Mouse (Mus musculus): ENCODE measurements around the gene C1qtnf5. TPM values are rescaled to one million over a fixed set of nuclear protein-coding genes. Genes with fewer than 3 reads are reported as not detected.

The C1qtnf5 gene
- polyA plus RNA-seq, 1 experiment from 2014 or later, result 2.8 TPM

DNA sequence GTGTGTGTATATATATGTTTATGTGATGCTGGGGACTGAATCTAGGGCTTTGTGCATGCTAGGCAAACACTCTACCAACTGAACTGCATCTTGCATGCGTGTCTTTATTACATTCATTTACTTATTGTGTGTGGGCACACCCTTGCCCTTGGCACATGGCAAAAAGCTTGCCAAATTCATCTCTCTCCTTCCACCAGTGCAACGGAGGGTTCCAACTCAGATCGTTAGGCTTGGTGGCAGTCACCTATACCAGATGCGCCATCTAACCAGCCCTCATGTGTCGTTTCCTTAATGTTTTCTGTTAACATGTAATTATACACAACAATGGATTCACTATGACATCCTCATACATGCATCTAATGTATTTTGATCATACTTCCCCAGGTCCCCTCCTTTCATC, 24.8 kb upstream of the C1qtnf5 start:
- no peak overlapping the region for H3K9ac ChIP-seq
- no peak overlapping the region for H3K4me2 ChIP-seq
- H3K36me3 ChIP-seq, result no peaks in the 10 kb centered on the region
- H3K9me3 ChIP-seq, result no peaks in the 10 kb centered on the region
- no peak overlapping the region for H3K4me3 ChIP-seq (replicated peaks)
- no peak for ATAC-seq (ENCODE audit: insufficient read depth, low FRiP score, low read depth)
- H3K27me3 ChIP-seq (replicated peaks), result 0 out of 2 replicates have a peak, but pooled peaks cover 6% of the 10 kb centered on the region
- peaks cover 59% of the 10 kb centered on the region for H3K4me1 ChIP-seq
- 94% methylated on average over 5 of the region's 5 CpGs for WGBS
- no peak overlapping the region for H3K27ac ChIP-seq

DNA sequence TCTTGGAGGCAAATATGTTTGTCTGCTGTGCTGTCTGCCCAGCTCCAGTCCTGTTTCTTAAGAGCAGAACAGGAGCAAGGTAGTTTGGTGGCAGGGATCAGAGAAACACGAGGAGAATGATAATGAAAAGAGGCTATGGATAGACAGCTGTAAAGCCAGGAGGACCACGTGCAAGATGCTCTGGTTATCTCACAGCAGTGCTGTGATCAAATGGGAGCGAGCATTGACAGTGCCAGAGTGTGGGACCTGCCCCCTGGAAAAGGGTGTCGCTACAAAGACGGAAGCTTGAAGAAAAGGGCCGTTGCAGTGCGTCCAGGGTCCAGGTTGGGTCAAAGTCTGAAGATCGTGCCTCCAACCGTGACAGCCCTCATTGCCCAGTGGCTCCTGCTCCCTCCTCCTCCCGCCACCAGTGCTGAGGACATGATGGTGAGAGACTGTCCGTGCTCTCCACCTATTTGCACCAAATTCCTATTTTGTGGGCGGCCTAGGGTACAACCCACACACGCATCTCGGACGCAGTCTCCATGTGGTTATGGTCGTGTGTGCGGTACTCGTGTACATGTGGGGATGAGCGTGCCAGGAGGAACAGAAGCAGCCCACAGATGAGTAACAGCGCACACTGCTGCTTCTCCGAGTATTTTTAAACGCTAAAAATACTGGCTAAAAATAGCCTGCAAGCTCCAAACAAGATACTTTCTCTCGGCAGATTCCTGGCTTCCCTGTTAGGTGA, 23.5 kb upstream of the C1qtnf5 start:
- peak overlapping the region; percentile 64 for H3K27ac ChIP-seq
- ATAC-seq (ENCODE audit: insufficient read depth, low FRiP score, low read depth), result no peak
- H3K27me3 ChIP-seq (replicated peaks), result 0 out of 2 replicates have a peak, but pooled peaks cover 6% of the 10 kb centered on the region
- H3K9me3 ChIP-seq, result no peaks in the 10 kb centered on the region
- 10% methylated on average over 23 of the region's 23 CpGs for WGBS
- H3K9ac ChIP-seq, result no peak overlapping the region
- H3K4me1 ChIP-seq, result peaks cover 61% of the 10 kb centered on the region
- H3K4me3 ChIP-seq (replicated peaks), result peak overlapping the region; percentile 58
- no peaks in the 10 kb centered on the region for H3K36me3 ChIP-seq
- H3K4me2 ChIP-seq, result peak overlapping the region; percentile 100

DNA sequence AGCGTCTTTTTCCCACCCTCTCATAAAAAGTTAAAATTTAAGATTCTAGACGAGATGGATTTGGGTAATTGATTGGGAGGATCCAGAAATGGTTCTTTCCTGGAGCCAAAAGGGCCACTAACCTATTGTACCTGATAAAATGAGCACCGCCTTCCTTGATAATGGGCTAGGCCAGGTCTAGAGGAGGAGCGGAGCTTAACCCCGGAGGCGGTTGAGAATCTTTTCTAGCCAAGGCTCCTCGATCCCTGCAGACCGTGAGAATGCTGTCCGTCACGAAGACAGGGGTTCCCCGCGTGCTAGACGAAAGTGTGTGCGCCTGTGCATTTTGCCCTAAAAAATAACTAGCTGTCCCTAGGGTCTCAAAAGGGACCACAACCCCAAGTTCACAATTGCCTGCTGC, 22.8 kb upstream of the C1qtnf5 start:
- Histone ChIP-seq H3K9me3 (no peaks in the 10 kb centered on the region), H3K4me3 (replicated peaks) (peak overlapping the region; percentile 58), H3K27me3 (replicated peaks) (0 out of 2 replicates have a peak, but pooled peaks cover 6% of the 10 kb centered on the region), H3K4me1 (peaks cover 54% of the 10 kb centered on the region), H3K4me2 (peak overlapping the region; percentile 100), H3K36me3 (no peaks in the 10 kb centered on the region), H3K27ac (peak overlapping the region; percentile 64; the same call in 1 of the 2 replicates), H3K9ac (0 out of 2 replicates have a peak overlapping the region, but pooled peaks have one; percentile 68)
- WGBS, result 2% methylated on average over 14 of the region's 14 CpGs
- no peak for ATAC-seq (ENCODE audit: insufficient read depth, low FRiP score, low read depth)

DNA sequence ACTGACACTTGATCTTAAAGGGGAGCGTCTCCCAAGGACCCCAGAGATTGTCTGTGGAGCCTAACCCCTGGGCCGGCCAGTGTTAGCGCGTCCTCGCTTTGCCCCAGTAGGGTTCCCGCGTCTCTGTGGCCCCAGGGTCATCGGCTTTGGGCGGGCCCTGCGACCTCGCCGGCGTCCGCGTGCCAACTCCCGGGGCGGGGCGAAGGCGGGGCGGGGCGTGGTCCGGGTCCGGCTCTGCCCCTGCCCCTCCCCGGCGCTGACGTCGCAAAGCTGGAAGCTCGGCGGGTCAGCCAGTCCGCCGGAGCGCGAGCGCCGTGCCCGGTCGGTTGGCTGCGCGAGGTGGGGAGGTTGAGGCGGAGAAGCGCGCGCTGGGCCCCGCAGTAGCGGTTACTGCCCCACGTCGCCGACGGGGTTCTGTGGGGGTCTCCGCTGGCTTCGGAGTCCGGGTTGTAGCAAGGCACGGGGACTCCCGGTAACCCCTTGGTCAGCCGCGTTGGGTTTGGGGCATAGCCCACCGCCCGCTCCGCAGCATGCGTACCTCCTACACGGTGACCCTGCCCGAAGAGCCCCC, 22.3 kb upstream of the C1qtnf5 start:
- no peaks in the 10 kb centered on the region for H3K9me3 ChIP-seq
- 0 out of 2 replicates have a peak overlapping the region, but pooled peaks have one; percentile 64 for H3K27ac ChIP-seq
- 0 out of 2 replicates have a peak, but pooled peaks cover 6% of the 10 kb centered on the region for H3K27me3 ChIP-seq (replicated peaks)
- peaks cover 49% of the 10 kb centered on the region for H3K4me1 ChIP-seq
- ATAC-seq (ENCODE audit: insufficient read depth, low FRiP score, low read depth), result peak; percentile 78
- peak overlapping the region; percentile 68 for H3K9ac ChIP-seq
- H3K4me3 ChIP-seq (replicated peaks), result peak overlapping the region; percentile 58
- under 1% methylated on average over 62 of the region's 62 CpGs for WGBS
- H3K4me2 ChIP-seq, result peak overlapping the region; percentile 100
- H3K36me3 ChIP-seq, result no peaks in the 10 kb centered on the region

DNA sequence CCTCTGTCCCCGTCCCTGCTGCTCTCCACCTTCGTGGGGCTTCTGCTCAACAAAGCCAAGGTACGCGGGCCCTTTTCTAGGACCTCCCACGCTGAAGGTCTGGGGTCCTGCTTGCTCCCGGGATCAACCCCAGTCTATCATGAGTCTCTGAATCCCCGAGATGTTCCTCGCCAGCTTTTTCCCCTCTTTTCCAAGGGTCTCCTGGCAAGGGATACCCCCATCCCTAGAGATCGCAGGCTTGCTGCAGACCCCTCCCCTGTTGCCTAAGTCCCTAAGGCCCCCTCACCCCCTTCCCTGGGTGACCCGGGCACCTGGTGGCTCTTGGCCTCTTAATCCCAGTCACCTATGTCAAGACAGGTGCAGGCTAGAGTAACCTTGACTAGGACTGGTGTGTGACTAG, 21.8 kb upstream of the C1qtnf5 start:
- Histone ChIP-seq H3K27ac (no peak overlapping the region), H3K36me3 (no peaks in the 10 kb centered on the region), H3K27me3 (replicated peaks) (0 out of 2 replicates have a peak, but pooled peaks cover 6% of the 10 kb centered on the region), H3K4me1 (peaks cover 48% of the 10 kb centered on the region), H3K4me3 (replicated peaks) (peak overlapping the region; percentile 58), H3K9me3 (no peaks in the 10 kb centered on the region), H3K4me2 (peak overlapping the region; percentile 100), H3K9ac (peak overlapping the region; percentile 68)
- no peak for ATAC-seq (ENCODE audit: insufficient read depth, low FRiP score, low read depth)
- WGBS, result 4% methylated on average over 10 of the region's 10 CpGs

DNA sequence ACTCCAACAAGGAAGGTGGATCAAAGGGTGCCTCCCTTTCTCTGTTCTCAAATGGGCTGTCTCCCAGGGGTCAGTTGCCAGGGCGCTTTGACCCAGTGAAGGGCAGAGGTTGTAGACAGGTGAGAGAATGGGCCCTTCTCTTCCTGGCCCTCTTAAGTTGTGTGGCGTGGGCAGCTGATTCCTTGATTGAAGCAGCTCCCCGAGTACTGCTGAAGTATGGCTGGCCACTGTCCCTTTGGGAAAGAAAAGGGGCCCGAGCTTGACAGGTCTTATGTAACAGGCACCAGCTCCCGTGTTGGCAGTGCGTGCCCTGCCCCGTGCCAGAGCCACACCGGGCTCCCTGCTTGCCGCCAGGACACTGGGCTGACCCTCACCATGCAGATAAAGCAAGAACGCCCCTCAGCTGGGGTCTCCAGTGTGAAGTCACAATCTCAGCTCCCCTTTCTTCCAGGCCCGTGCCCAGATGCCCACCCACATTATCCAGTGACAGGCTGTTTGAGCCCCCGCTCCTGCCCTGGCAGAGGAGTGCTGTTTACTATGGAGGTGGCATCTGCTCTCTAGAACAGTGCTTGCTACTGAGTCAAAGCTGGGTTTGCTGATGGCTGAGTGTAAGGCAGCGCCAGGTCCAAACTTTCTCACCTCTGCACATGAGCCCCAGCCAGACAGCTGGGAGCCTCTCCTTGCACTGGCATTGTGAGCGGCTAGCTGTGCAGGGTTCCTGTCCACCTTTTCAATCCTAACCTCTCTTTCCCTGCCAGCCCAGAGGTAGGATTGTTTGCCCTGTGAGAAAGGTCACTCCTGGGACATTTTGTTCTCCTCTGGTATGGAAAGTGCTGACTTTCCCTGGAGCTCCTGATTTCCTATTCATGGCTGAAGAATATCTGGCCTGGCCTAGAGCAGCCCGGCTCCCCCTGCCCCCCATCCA, 21.0 kb upstream of the C1qtnf5 start:
- Histone ChIP-seq H3K4me2 (peak overlapping the region; percentile 100), H3K4me3 (replicated peaks) (peak overlapping the region; percentile 58; the same call in 1 of the 2 replicates), H3K4me1 (peaks cover 43% of the 10 kb centered on the region), H3K27ac (no peak overlapping the region), H3K9me3 (no peaks in the 10 kb centered on the region), H3K36me3 (no peaks in the 10 kb centered on the region), H3K27me3 (replicated peaks) (0 out of 2 replicates have a peak, but pooled peaks cover 6% of the 10 kb centered on the region), H3K9ac (no peak overlapping the region)
- ATAC-seq (ENCODE audit: insufficient read depth, low FRiP score, low read depth), result no peak
- 66% methylated on average over 15 of the region's 15 CpGs for WGBS

DNA sequence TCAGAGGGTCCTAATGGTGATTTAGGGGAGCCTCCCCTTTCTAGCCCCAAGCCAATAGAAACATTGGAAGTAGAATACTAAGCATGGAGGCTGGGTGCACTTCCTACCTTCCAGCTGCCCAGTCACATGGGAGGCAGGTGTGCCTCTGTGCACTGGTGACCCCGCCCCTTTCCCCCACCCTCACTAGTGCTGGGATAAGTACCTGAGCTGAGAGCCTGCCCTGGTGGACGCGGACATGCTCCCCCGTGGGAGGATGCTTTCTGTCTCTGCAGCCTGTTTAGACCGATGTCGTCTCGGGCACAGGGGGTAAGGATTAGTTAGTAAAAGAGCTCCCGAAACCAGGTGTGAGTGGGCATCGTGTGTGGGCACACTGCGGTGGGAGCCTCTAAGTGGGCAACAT, 20.1 kb upstream of the C1qtnf5 start:
- no peaks in the 10 kb centered on the region for H3K9me3 ChIP-seq
- H3K9ac ChIP-seq, result no peak overlapping the region
- no peak overlapping the region for H3K4me3 ChIP-seq (replicated peaks)
- no peak for ATAC-seq (ENCODE audit: insufficient read depth, low FRiP score, low read depth)
- H3K4me2 ChIP-seq, result no peak overlapping the region
- no peaks in the 10 kb centered on the region for H3K36me3 ChIP-seq
- 0 out of 2 replicates have a peak, but pooled peaks cover 6% of the 10 kb centered on the region for H3K27me3 ChIP-seq (replicated peaks)
- peaks cover 43% of the 10 kb centered on the region for H3K4me1 ChIP-seq
- WGBS, result 51% methylated on average over 10 of the region's 10 CpGs
- no peak overlapping the region for H3K27ac ChIP-seq

DNA sequence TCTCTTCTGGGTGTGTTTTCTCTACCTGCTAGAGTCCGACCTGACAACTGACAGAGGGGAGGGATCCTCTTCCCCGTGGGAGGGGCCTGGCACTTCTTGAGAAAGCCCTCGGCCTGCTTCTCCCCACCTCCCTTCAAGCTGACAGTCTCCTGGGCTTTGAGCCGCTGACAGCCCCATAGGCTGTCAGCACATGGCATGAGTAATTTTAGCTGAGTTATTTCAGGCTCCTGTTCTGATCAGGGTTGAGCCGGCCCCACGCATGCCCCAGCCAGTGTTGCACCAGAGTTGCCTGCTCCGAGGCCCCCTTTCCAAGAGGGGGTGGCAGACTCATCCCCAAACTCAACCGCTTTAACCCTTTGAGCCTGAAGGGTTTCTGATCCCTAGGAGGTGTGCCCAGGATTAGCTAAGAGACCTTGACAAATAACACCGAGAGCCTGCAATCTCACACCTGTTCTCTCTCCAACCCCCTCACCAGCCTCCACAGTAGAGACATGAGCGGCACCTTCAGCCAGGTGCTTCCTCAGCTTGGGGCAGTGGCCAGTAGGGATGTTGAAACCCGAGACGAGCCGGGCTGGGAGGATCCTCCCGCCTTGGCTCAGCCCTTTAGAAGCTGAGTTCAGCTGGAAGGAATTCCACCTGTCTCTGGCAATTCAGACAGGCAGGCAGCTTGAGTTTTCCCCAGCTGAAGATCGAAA, 19.1 kb upstream of the C1qtnf5 start:
- Histone ChIP-seq H3K4me3 (replicated peaks) (no peak overlapping the region), H3K4me1 (peaks cover 43% of the 10 kb centered on the region), H3K9me3 (no peaks in the 10 kb centered on the region), H3K9ac (no peak overlapping the region), H3K36me3 (no peaks in the 10 kb centered on the region), H3K27ac (peak overlapping the region; percentile 46; the same call in 1 of the 2 replicates), H3K27me3 (replicated peaks) (0 out of 2 replicates have a peak, but pooled peaks cover 6% of the 10 kb centered on the region), H3K4me2 (peak overlapping the region; percentile 28; the same call in 1 of the 2 replicates)
- WGBS, result 8% methylated on average over 15 of the region's 15 CpGs
- ATAC-seq (ENCODE audit: insufficient read depth, low FRiP score, low read depth), result no peak; the same call in 1 of the 2 replicates

DNA sequence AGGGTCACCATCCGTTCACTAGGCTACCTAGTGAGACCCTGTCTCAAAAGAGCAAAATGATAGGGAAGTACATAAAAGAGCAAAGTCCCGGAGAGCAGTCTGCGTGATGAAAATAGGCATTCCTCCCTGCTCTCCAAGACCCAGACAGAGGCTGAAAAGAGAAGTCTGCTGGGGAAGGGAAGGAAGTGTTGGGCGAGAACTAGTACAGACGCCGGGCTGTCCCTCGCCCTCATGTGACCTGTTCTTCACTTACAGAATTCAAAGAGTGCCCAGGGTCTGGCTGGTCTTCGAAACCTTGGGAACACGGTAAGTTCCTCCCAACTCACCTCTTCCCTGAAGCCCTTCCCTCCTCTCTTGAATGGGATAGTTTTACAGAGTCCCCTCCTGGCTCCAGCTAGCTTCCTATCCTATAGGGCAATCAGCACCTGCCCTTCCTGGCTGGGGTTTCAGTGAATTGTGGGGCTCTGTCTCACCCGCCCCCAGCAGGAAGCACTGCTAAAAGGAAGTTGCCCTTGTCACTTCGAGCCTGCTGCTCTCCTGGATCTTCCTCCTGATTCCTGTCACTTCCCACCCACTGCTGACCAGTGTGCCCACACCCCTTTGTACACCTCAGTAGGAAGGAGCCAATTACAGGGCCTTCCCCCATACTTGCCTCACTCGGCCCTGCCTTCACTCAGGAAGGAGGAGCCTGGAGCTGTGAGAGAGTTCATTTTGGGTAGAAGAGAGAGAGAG, 18.0 kb upstream of the C1qtnf5 start:
- Histone ChIP-seq H3K36me3 (0 out of 2 replicates have a peak, but pooled peaks cover 4% of the 10 kb centered on the region), H3K4me2 (no peak overlapping the region), H3K4me1 (peaks cover 38% of the 10 kb centered on the region), H3K4me3 (replicated peaks) (no peak overlapping the region), H3K27ac (0 out of 2 replicates have a peak overlapping the region, but pooled peaks have one; percentile 9), H3K9me3 (no peaks in the 10 kb centered on the region), H3K27me3 (replicated peaks) (0 out of 2 replicates have a peak, but pooled peaks cover 6% of the 10 kb centered on the region), H3K9ac (no peak overlapping the region)
- ATAC-seq (ENCODE audit: insufficient read depth, low FRiP score, low read depth), result no peak
- 55% methylated on average over 12 of the region's 12 CpGs for WGBS

DNA sequence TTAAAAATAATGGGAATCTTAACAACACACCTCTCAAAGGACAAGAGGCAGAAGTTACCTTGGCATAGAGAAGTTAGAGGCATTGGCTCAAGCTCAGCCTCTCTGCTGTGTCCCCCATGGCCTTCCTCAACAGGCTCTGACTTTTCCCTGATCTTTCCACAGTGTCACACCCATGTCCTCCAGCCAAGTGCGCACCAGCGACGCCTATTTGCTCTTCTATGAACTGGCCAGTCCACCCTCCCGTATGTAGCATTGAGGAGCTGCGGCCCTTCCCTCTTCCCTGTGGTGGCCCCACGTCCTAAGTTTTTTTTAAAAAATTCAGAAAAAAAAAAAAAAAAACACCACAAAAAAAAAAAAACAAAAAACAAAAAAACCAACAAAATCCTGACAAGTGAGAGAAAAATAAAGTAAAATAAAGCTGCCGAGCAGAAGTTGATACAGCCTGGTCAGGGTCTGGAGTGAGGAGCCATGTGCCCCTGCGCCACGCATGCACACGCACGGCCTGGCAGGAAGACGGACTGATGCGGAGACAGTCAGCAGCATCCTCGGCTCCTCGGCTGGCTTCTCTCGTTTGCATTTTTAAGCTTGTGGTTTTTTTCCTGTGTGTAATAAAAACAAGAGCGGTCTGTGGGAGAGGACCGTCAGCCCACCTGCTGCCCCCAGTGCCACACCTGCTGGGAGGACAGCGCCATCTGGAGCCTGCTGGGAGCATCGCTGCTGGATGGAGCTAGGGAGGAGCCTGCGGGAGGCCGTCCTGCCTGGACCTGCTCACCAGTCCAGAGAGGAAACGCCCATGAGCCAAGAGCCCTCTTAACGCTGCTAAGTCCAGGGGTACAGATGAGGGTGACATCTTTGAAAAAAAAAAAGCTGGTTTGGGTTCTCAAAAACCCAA, 13.2 kb upstream of the C1qtnf5 start:
- Histone ChIP-seq H3K9ac (no peak overlapping the region), H3K27ac (no peak overlapping the region), H3K4me1 (peaks cover 6% of the 10 kb centered on the region), H3K9me3 (no peaks in the 10 kb centered on the region), H3K4me2 (peak overlapping the region; percentile 13; the same call in 1 of the 2 replicates), H3K4me3 (replicated peaks) (no peak overlapping the region), H3K36me3 (0 out of 2 replicates have a peak, but pooled peaks cover 4% of the 10 kb centered on the region), H3K27me3 (replicated peaks) (no peaks in the 10 kb centered on the region)
- peak; percentile 38; the same call in 1 of the 2 replicates for ATAC-seq (ENCODE audit: insufficient read depth, low FRiP score, low read depth)
- 39% methylated on average over 24 of the region's 24 CpGs for WGBS
